Mouse (Mus musculus) myocyte (in vitro differentiated cells): ENCODE results near the gene Unc13c.

Experiments
- POLR2A ChIP-seq: IDR thresholded peaks from one replicate; pipeline ENCODE4 v1.6.1; 2011; ENCODE audit warnings: low read depth, mild to moderate bottlenecking, control low read depth, moderate library complexity; ENCODE audit not compliant: insufficient read length
- TCF12 ChIP-seq: IDR thresholded peaks from one replicate; pipeline ENCODE4 v1.6.1; 2011; ENCODE audit warnings: mild to moderate bottlenecking, control low read depth; ENCODE audit not compliant: poor library complexity, insufficient read depth, severe bottlenecking

GRCm38 (mm10) chr9:73753480-73753879 lies 215.3 kb downstream of the Unc13c start:
- TF ChIP-seq TCF12 (no peak), POLR2A (no peak)
